Mouse (Mus musculus): ENCODE data around the gene Lnx2. TPM values are rescaled to one million over a fixed set of nuclear protein-coding genes. Genes with fewer than 3 reads are reported as not detected.

Lnx2 gene
- polyA plus RNA-seq, 1 experiment from 2014 or later = 4.7 TPM

DNA sequence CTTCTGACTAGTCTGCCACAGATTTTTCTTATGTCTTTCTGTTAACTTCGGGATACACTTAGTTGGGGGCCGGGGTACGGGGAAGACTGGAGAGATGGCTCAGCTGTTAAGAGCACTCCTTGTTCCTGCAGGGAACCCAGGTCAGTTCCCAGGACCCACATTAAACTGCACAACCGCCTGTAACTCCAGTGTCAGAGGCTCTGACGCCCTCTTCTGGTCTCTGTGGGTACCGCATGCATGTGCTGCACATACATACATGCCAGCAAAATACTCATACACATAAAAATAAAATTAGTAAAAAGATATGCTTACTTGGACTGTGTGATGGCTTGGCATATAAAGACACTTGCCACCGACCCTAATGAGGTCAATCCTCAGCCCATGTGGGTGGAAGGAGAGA is 79.6 kb downstream of the Lnx2 start:
- no peak overlapping the region for H3K4me3 ChIP-seq
- no peaks in the 10 kb centered on the region; the same call in 1 of the 2 replicates for H3K4me1 ChIP-seq (replicated peaks)
- H3K36me3 ChIP-seq = no peaks in the 10 kb centered on the region
- no peak for ATAC-seq (ENCODE audit: low FRiP score)
- WGBS = 83% methylated on average over 7 of the region's 7 CpGs
- H3K9ac ChIP-seq = no peak overlapping the region
- no peaks in the 10 kb centered on the region for H3K27me3 ChIP-seq
- no peak overlapping the region for H3K27ac ChIP-seq
- H3K4me2 ChIP-seq = no peak overlapping the region
- H3K9me3 ChIP-seq = no peaks in the 10 kb centered on the region

DNA sequence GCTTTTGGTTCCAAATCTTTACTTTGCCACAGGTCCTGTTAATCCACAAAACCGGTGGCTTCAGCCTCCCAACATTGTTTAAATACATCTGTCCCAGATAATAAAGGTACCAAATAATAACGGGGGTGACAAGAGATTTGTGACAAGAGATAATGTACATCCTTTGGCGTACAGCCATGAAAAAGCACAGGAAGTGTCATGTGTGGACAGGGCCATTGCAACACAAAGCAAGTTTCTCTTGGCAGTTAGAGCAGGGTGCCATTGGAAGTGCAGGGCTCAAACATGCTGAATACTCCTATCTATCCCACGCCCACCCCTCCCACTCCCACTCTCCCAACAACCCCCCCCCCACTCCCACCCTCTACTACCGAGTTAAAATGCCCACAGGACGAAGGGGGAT is 81.4 kb downstream of the Lnx2 start:
- Histone ChIP-seq H3K9me3 (no peaks in the 10 kb centered on the region), H3K4me2 (no peak overlapping the region), H3K9ac (no peak overlapping the region), H3K4me3 (no peak overlapping the region), H3K4me1 (replicated peaks) (no peaks in the 10 kb centered on the region; the same call in 1 of the 2 replicates), H3K27me3 (no peaks in the 10 kb centered on the region), H3K27ac (peak overlapping the region; percentile 53; the same call in 1 of the 2 replicates), H3K36me3 (no peaks in the 10 kb centered on the region)
- ATAC-seq (ENCODE audit: low FRiP score) = no peak
- WGBS = 72% methylated on average over 6 of the region's 6 CpGs

DNA sequence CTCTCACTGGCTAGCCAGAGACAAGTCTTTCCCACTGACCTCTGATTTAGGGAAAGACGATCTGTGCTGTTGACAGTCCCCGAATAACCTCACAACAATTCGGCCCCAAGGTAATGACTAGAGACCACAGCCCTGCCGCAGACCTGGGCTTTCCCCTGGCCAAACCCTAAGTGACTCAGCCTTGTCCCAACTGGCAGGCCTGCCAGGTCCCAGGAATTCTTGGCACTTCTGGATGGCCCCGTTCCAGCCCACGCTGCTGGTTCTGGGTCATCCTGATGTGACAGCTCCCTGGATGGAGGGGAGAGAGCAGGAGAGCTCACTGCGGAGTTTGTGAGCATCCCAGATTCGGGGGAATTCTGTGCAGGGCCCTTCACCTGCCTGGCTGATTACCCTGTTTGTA is 82.9 kb downstream of the Lnx2 start:
- WGBS = 83% methylated on average over 8 of the region's 8 CpGs
- no peaks in the 10 kb centered on the region; the same call in 1 of the 2 replicates for H3K4me1 ChIP-seq (replicated peaks)

DNA sequence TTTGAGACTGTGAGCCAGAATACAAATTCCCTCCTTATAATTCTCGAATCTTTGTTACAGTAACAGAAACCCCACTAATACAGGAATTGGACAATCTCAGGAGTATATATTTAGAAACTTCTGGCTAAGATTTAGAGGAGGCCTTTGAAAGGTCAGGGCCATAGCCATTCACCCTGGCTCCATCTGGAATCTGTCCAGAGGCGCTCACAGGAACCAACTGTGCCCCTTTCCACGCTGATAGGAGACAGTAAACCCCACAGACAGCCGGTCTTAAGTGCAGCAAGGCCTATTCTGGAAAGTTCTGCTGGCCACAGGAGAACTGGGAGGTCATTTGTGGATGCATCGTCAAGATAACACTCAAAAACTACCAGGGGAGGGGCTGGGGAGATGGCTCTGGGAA is 87.3 kb downstream of the Lnx2 start:
- peaks cover 12% of the 10 kb centered on the region for H3K4me1 ChIP-seq (replicated peaks)
- no peak overlapping the region for H3K9ac ChIP-seq
- H3K9me3 ChIP-seq = no peaks in the 10 kb centered on the region
- 88% methylated on average over 5 of the region's 5 CpGs for WGBS
- peaks cover 17% of the 10 kb centered on the region for H3K27me3 ChIP-seq
- H3K27ac ChIP-seq = no peak overlapping the region
- no peak overlapping the region for H3K4me2 ChIP-seq
- ATAC-seq (ENCODE audit: low FRiP score) = no peak
- no peaks in the 10 kb centered on the region for H3K36me3 ChIP-seq
- H3K4me3 ChIP-seq = no peak overlapping the region

More for the DNA sequence above, 82.9 kb downstream of the Lnx2 start:
- no peaks in the 10 kb centered on the region for H3K27me3 ChIP-seq
- no peak overlapping the region for H3K4me3 ChIP-seq
- no peaks in the 10 kb centered on the region for H3K36me3 ChIP-seq
- H3K27ac ChIP-seq = peak overlapping the region; percentile 14; the same call in 1 of the 2 replicates
- H3K9ac ChIP-seq = no peak overlapping the region
- no peak for ATAC-seq (ENCODE audit: low FRiP score)
- H3K9me3 ChIP-seq = no peaks in the 10 kb centered on the region
- no peak overlapping the region for H3K4me2 ChIP-seq

DNA sequence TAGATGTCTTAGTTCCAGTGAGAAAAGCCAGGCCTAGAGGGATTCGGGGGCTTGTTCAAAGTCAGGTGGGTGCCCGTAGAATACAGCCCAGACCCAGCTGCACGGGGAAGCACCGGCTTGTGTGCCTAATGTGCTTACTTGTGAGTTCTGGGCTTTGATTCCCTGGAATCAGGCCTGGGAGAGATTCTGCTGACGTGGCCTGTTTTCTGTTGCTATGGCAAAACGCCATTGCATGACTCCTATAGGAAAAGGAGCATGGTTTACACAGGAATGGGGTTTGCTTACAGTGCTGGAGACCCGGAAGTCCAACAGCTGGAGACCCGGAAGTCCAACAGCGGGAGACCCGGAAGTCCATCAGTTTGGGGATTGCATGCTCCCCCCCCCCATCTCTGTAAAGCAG is 88.8 kb downstream of the Lnx2 start:
- peaks cover 12% of the 10 kb centered on the region for H3K4me1 ChIP-seq (replicated peaks)
- H3K27ac ChIP-seq = no peak overlapping the region
- H3K9me3 ChIP-seq = no peaks in the 10 kb centered on the region
- ATAC-seq (ENCODE audit: low FRiP score) = no peak
- H3K4me3 ChIP-seq = no peak overlapping the region
- peaks cover 25% of the 10 kb centered on the region for H3K27me3 ChIP-seq
- no peak overlapping the region for H3K4me2 ChIP-seq
- no peaks in the 10 kb centered on the region for H3K36me3 ChIP-seq
- 82% methylated on average over 10 of the region's 10 CpGs for WGBS
- no peak overlapping the region for H3K9ac ChIP-seq

DNA sequence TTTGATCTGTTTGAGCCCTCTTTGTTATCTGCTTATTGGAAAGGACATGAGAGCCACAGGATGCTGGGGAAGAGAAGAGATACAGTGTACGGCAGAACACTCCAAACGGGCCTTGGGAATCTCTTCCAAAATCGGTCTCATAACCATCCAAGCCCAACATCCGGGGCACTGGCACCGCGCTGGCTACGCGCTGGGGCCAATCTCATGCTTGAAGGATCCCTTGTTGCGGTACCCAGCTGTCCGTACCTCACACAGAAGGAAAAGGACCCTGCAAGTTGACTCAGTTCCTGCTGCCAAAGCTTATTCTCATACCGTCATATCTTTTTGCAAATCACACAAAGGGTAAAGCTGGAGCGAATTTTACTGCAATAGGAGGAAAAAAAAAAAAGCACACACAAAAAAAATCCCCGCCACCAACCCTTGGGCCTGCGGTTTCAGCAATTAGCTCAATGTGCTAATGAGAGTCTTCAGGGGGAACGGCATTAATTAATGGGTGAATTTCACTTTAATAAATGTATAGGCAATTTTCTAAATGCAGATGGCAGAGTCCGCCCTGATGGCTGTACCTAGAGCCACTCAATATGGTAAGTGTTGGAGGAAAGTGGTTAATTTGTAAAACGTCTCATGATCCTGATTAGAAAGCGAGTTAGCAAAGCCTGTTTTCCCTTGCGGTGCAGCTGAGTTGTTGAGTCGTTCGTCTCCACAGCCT is 90.5 kb downstream of the Lnx2 start:
- 55% methylated on average over 21 of the region's 21 CpGs for WGBS
- Histone ChIP-seq H3K4me1 (replicated peaks) (peaks cover 12% of the 10 kb centered on the region), H3K9me3 (no peaks in the 10 kb centered on the region), H3K36me3 (no peaks in the 10 kb centered on the region), H3K9ac (no peak overlapping the region), H3K4me3 (no peak overlapping the region), H3K27me3 (peaks cover 41% of the 10 kb centered on the region), H3K4me2 (peak overlapping the region; percentile 23), H3K27ac (peak overlapping the region; percentile 60)
- no peak for ATAC-seq (ENCODE audit: low FRiP score)

DNA sequence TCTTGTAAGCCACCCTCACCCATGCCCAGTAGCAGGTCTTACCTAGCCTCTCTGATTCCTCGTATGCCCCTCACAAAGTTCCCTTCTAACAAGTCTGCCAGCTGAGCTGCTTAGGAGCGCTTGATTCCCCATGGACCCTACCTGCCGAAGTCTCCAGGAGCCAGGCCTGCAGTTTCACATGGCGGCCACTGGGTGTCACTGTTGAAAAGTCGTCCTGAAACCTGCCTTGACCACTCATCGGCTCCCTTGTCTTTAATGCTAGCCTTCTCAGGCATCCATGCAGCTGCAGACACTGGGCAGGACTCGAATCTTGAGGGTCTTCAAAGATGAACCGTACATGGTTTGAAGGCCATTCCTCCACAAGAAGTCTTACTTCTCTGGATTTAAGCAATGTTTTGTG is 93.2 kb downstream of the Lnx2 start:
- WGBS = 13% methylated on average over 8 of the region's 8 CpGs
- H3K4me1 ChIP-seq (replicated peaks) = peaks cover 12% of the 10 kb centered on the region
- no peaks in the 10 kb centered on the region for H3K9me3 ChIP-seq
- no peak overlapping the region for H3K27ac ChIP-seq
- no peak overlapping the region for H3K4me3 ChIP-seq
- no peak overlapping the region for H3K4me2 ChIP-seq
- no peak overlapping the region for H3K9ac ChIP-seq
- peaks cover 43% of the 10 kb centered on the region for H3K27me3 ChIP-seq
- ATAC-seq (ENCODE audit: low FRiP score) = peak; percentile 33; the same call in 1 of the 2 replicates
- H3K36me3 ChIP-seq = no peaks in the 10 kb centered on the region

DNA sequence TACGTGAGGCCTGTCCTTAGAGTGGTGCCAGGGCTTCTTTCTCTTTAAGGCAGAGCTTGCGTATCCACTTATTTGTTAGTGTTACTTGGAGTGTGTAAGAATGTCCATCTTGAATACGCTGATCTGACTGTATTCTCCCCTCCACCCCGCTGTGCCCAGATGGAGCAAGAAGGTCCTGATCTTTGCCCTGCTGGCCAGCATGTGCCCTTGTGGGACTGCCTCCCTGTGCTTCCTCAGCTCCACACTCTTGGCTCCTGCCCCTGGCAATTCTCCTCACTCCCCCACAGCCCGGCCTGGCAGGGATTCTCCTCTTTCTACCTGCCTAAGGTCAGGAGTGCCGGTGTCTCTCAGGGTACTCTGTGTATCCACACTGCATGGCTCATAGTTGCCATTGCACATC is 95.0 kb downstream of the Lnx2 start:
- Histone ChIP-seq H3K4me3 (no peak overlapping the region), H3K27me3 (peaks cover 43% of the 10 kb centered on the region), H3K4me2 (no peak overlapping the region), H3K9ac (no peak overlapping the region), H3K9me3 (no peaks in the 10 kb centered on the region), H3K27ac (no peak overlapping the region), H3K36me3 (no peaks in the 10 kb centered on the region), H3K4me1 (replicated peaks) (peaks cover 8% of the 10 kb centered on the region)
- ATAC-seq (ENCODE audit: low FRiP score) = no peak
- WGBS = 86% methylated on average over 6 of the region's 6 CpGs

DNA sequence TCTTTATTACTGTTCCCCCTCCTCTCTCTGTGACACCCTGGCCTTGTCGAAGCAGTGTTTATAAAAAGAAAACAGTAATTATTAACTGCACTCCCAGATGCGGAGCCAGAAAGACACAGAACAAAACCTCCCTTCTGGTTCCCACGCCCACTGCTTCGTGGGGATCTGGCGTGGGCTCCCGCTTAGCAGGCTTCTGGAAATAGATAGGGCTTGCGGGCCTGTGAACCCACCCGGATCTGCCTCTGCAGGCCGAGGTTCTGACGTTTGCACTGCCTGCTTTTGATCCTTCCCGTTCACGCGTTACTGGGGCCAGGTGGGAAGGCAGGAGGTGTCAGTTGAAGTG is 101.6 kb downstream of the Lnx2 start:
- no peak overlapping the region for H3K4me2 ChIP-seq
- no peak for ATAC-seq (ENCODE audit: low FRiP score)
- no peak overlapping the region for H3K9ac ChIP-seq
- H3K4me3 ChIP-seq = no peak overlapping the region
- H3K27ac ChIP-seq = no peak overlapping the region
- H3K36me3 ChIP-seq = no peaks in the 10 kb centered on the region
- H3K9me3 ChIP-seq = no peaks in the 10 kb centered on the region
- 0 out of 2 replicates have a peak, but pooled peaks cover 9% of the 10 kb centered on the region for H3K27me3 ChIP-seq
- no peaks in the 10 kb centered on the region for H3K4me1 ChIP-seq (replicated peaks)
- WGBS = 67% methylated on average over 13 of the region's 13 CpGs

DNA sequence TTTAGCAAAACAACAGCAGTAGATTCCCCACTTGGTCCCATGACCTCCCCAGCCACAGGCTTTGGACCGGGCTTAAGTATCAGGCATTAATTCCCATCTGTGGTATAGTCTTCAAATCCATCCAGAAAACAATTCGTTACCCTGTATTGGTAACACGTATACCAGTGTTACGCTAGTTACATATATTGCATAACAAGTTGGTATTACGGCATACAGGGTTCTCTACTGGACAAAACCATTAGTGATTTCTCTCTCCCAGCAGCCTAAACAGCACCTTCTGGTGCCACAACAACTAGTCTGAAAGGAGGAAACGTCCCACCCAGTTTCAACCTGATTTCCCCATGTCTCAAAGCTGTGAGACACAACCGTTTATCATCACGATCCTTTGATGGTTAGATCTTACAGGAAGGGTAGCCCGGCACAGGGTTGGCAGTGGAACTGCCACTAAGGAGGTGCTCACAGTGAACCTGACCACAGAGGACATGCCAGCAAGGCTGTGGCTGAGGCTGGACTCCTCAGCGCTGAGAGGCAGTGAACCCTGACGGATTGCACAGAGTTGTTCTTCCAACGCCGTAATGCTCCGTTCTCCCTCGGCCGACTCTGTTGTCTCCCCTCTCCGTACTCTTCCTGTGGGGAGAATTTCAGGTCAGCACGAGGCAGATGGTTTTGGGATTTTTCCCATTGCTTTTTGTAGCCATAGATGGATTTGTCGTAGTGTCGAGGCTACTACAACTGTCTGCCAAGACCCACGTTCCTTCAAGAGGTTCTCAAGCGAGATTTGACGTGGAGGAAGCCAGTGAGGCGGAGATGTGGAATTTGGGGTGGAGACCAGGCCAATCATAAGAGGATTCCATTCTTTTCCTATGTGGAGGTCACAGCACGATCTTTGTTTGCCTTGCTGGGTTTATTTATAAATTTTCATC is 102.3 kb downstream of the Lnx2 start:
- Histone ChIP-seq H3K4me2 (no peak overlapping the region), H3K27me3 (0 out of 2 replicates have a peak, but pooled peaks cover 9% of the 10 kb centered on the region), H3K9ac (no peak overlapping the region), H3K9me3 (no peaks in the 10 kb centered on the region), H3K27ac (no peak overlapping the region), H3K4me1 (replicated peaks) (no peaks in the 10 kb centered on the region; the same call in 1 of the 2 replicates), H3K36me3 (no peaks in the 10 kb centered on the region), H3K4me3 (no peak overlapping the region)
- no peak for ATAC-seq (ENCODE audit: low FRiP score)
- 86% methylated on average over 25 of the region's 25 CpGs for WGBS

DNA sequence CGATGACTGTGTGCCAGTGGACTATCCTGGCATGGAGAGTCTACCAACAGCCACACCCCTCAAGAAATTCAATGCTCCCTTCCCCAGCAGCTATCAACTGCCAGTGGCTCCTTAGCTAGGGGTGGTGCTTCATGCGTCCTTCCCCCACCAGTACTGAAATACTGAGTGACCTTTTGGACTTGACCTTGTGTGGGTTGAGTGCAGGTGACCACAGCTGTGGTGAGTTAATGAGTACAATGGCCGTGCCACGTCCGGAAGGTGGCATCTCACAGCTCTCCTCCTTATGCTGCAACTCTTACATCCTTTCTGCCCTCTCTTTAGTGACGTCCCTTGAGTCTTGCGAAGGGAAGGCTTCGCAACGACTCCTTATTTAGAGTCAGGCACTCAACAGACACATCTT is 103.0 kb downstream of the Lnx2 start:
- H3K4me2 ChIP-seq = no peak overlapping the region
- no peaks in the 10 kb centered on the region for H3K9me3 ChIP-seq
- 93% methylated on average over 9 of the region's 9 CpGs for WGBS
- H3K4me3 ChIP-seq = no peak overlapping the region
- H3K27ac ChIP-seq = no peak overlapping the region
- no peak overlapping the region for H3K9ac ChIP-seq
- H3K36me3 ChIP-seq = no peaks in the 10 kb centered on the region
- H3K27me3 ChIP-seq = 0 out of 2 replicates have a peak, but pooled peaks cover 9% of the 10 kb centered on the region
- H3K4me1 ChIP-seq (replicated peaks) = no peaks in the 10 kb centered on the region; the same call in 1 of the 2 replicates
- ATAC-seq (ENCODE audit: low FRiP score) = no peak

DNA sequence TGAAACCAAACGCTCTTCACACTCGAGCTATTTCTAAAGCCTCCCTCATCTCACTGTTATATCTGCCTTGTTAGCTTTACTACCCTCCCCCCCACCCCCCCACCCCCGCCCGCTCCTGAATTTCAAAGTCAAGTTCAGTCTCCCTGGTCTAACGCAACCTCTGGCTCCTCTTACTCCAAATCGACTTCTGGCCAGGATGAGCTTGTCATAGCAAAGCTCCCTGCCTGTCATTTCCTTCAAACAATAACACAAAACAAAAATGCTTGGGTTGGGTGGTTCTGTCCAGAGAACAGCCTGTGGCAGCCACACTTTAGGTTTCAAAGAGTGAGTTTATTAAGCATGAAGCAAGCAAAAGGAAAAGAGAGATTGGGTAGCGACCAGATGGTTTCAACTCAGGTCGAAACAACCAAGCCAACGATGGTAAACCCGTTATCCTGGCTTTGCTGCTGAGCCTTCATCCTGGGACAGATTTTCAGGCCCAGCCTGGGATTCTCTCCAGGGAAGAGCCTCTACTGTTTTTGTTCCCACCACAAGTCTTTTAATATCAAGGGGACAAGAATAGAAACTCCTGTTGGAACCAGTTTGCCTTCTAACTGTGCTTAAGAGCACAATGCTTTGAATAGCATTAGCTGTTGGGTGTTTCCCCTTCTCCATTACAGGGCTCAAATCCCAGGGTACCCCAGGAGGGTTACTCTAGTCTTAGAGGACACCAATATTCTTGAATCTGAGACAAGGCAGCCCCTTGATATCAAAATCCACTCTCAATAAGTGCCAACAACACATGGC is 104.4 kb downstream of the Lnx2 start:
- H3K9me3 ChIP-seq = no peaks in the 10 kb centered on the region

More for the DNA sequence above, 104.4 kb downstream of the Lnx2 start:
- Histone ChIP-seq H3K4me3 (no peak overlapping the region), H3K4me2 (no peak overlapping the region), H3K9ac (no peak overlapping the region), H3K27me3 (0 out of 2 replicates have a peak, but pooled peaks cover 9% of the 10 kb centered on the region), H3K36me3 (no peaks in the 10 kb centered on the region), H3K27ac (no peak overlapping the region), H3K4me1 (replicated peaks) (no peaks in the 10 kb centered on the region; the same call in 1 of the 2 replicates)
- no peak for ATAC-seq (ENCODE audit: low FRiP score)
- 73% methylated on average over 10 of the region's 10 CpGs for WGBS
